Mouse (Mus musculus): ENCODE measurements around the gene Gm20604.
A peak's percentile ranks its signal among the peaks of the same experiment; 100 is the strongest.

Gm20604 gene

DNA sequence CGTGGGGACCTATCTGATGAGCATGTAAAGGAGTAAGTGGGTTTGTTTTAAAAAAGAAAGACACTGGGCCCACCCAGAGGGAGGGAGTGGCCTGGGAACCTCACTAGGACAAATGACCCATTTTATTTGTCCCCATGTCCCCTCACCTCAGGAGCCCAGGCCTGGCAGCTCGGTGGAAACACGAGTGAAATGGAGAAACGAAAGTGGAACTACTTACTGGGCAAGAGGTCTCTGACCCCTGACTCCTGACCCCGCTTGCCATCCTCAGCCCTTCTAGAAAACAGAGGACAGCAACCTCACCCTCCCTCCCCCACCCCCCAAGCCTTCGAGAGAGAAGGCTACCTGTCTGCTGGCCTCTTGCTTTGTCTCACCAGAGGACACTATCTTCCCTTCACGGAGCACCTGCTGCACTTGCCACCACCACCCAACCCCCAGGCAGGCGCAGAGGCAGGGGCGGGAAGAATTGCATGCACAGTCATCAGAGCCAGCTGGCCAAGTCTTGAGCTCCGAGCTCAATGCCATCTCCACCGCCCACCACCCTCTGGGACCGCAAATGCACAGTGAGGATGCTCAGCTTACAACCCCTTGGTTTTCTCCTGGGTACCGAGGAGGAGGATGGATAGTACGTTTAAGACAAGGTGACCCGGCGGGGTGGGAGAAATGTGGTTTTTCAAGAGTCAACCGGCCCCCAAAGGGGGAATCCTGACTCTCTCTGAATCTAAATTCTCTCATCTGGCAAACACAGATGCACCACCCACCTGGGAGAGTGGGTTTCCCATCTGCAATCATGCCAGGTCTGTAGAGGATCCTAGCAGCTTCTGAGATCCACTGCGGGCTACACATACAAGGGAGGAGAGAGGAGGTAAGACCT, 62.9 kb downstream of the Gm20604 start:
- Histone ChIP-seq H3K4me3 (replicated peaks; ENCODE audit: low read length) (peak overlapping the region; percentile 53), H3K27me3 (ENCODE audit: insufficient read depth, low read length) (no peaks in the 10 kb centered on the region), H3K4me1 (replicated peaks; ENCODE audit: low read depth, low read length) (peaks cover 100% of the 10 kb centered on the region), H3K9me3 (ENCODE audit: low read length) (no peaks in the 10 kb centered on the region), H3K36me3 (ENCODE audit: insufficient read depth, low read length) (peaks cover 43% of the 10 kb centered on the region)
- TF ChIP-seq NANOG (IDR thresholded peaks at IDR 0.05; ENCODE audit: borderline replicate concordance, low read length) = no peak
- no peak for TF ChIP-seq CTCF (conservative IDR thresholded peaks at IDR 0.05; ENCODE audit: low read length)
- no peak for TF ChIP-seq POU5F1 (IDR thresholded peaks at IDR 0.05; ENCODE audit: borderline replicate concordance, low read length)

DNA sequence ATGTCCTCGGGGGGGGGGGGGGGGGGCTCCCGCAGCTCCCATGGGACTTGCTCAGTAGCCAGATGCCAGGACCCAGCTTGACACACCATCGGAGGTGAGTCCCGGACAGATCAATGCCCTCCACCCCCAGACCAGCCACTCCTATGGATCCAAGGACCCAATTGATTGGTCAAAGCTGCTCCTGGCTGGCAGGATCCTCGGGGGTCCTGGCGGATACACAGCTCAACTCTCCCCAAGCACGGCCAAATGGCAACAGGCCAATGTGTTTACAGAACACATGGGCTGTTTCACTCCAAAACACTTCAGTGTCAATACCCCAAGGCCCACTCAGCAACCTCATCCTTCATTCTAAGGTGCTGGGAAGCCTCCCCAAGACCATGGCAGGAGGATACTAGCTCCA, 66.7 kb downstream of the Gm20604 start:
- Histone ChIP-seq H3K4me3 (replicated peaks; ENCODE audit: low read length) (no peak overlapping the region), H3K4me1 (replicated peaks; ENCODE audit: low read depth, low read length) (peaks cover 93% of the 10 kb centered on the region), H3K27me3 (ENCODE audit: insufficient read depth, low read length) (no peaks in the 10 kb centered on the region), H3K36me3 (ENCODE audit: insufficient read depth, low read length) (peaks cover 46% of the 10 kb centered on the region), H3K9me3 (ENCODE audit: low read length) (no peaks in the 10 kb centered on the region)
- TF ChIP-seq CTCF (conservative IDR thresholded peaks at IDR 0.05; ENCODE audit: low read length) (no peak), POU5F1 (IDR thresholded peaks at IDR 0.05; ENCODE audit: borderline replicate concordance, low read length) (no peak), NANOG (IDR thresholded peaks at IDR 0.05; ENCODE audit: borderline replicate concordance, low read length) (no peak)
